Mouse (Mus musculus): ENCODE data around the gene Nlk.

GRCm38 (mm10) chr11:78557241-78557640 is 139.9 kb downstream of the Nlk start:
- TF ChIP-seq CTCF (IDR thresholded peaks at IDR 0.05; ENCODE audit: control insufficient read depth, insufficient read depth, low read length) (peak; percentile 35; the same call in 1 of the 2 replicates), POLR2A (IDR thresholded peaks at IDR 0.05; ENCODE audit: borderline replicate concordance, control insufficient read depth, low read depth, low read length) (no peak)

Measured in bone marrow, adult 2 months (tissue).